Mouse (Mus musculus) limb, embryonic 12.5 days (tissue): ENCODE data around the gene Pglyrp1. TPM values are rescaled to one million over a fixed set of nuclear protein-coding genes. Genes with fewer than 3 reads are reported as not detected.

ENCODE experiments used
- ATAC-seq: fragments of 200-750 bp; cut with Nextera tagmentation; 2 replicates; pipeline ENCODE4 v1.8.0; 2017; ENCODE audit warnings: low read depth, moderate TSS enrichment; ENCODE audit not compliant: insufficient number of reproducible peaks, insufficient read depth, low FRiP score, low TSS enrichment
- H3K27ac ChIP-seq: fragments of 300-500 bp; sonication (generic); 2 replicates; pipeline ENCODE4 v1.5.1; 2016; ENCODE audit warnings: mild to moderate bottlenecking, moderate library complexity
- H3K27me3 ChIP-seq: fragments of 300-500 bp; sonication (generic); 2 replicates; pipeline ENCODE4 v1.6.1; 2016; ENCODE audit warnings: mild to moderate bottlenecking, moderate library complexity
- H3K36me3 ChIP-seq: fragments of 300-500 bp; sonication (generic); 2 replicates; pipeline ENCODE4 v1.6.1; 2016; ENCODE audit warnings: mild to moderate bottlenecking, moderate library complexity
- H3K4me1 ChIP-seq: fragments of 300-500 bp; sonication (generic); replicated peaks from 2 replicates; pipeline ENCODE4 v1.6.1; 2016
- H3K4me2 ChIP-seq: fragments of 300-500 bp; sonication (generic); 2 replicates; pipeline ENCODE4 v1.6.1; 2016; ENCODE audit warnings: mild to moderate bottlenecking, moderate library complexity
- H3K4me3 ChIP-seq: fragments of 300-500 bp; sonication (generic); replicated peaks from 2 replicates; pipeline ENCODE4 v1.5.1; 2016; ENCODE audit warnings: mild to moderate bottlenecking
- H3K9ac ChIP-seq: fragments of 300-500 bp; sonication (generic); replicated peaks from 2 replicates; pipeline ENCODE4 v1.6.1; 2016; ENCODE audit warnings: mild to moderate bottlenecking, moderate library complexity
- H3K9me3 ChIP-seq: fragments of 300-500 bp; sonication (generic); 2 replicates; pipeline ENCODE4 v1.6.1; 2016; ENCODE audit warnings: mild to moderate bottlenecking, moderate library complexity
- WGBS: fragments of 180-500 bp; shearing (Covaris S2); methylation state at CpG from one replicate; pipeline ENCODE4 v1.1.7; 2016; 5-methylcytosine and 5-hydroxymethylcytosine counted together
- polyA plus RNA-seq: library from polyadenylated mRNA; unstranded; fragments of >200 nt; fragmentation: Nextera tagmentation; extraction: Ambion mirVana; gene quantifications from 2 replicates; pipeline ENCODE4 v1.2.1, GENCODE M21; 2016

Pglyrp1 gene
- polyA plus RNA-seq, 1 experiment from 2014 or later: 0.60 TPM

DNA sequence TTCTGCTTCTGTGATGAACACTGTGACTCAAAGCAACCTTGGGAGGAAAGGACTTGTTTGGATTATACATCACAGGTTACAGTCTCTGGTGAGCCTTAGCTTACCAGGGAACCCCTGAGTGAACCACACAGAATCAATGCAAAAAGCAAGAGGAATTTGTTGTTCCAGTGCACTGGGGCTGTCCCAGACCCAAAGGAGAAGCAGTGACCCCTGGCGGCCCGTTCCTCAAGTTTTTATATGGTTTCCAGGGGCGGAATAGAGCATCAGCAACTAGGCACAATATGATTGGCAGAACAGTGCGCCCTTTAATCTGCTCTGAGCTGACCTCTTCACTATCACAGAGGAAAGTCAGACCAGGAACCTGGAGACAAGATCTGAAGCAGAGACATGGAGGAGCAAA is 45.1 kb downstream of the Pglyrp1 start:
- 77% methylated on average over 4 of the region's 4 CpGs for WGBS
- no peak overlapping the region for H3K4me3 ChIP-seq
- no peak overlapping the region for H3K9ac ChIP-seq
- no peaks in the 10 kb centered on the region for H3K9me3 ChIP-seq
- H3K27ac ChIP-seq: no peak overlapping the region
- H3K4me1 ChIP-seq: 0 out of 2 replicates have a peak, but pooled peaks cover under 1% of the 10 kb centered on the region
- no peaks in the 10 kb centered on the region for H3K36me3 ChIP-seq
- ATAC-seq: no peak
- no peak overlapping the region for H3K4me2 ChIP-seq
- H3K27me3 ChIP-seq: peaks cover 16% of the 10 kb centered on the region

GRCm38 (mm10) chr7:18917931-18918330 is 46.8 kb downstream of the Pglyrp1 start:
- H3K27ac ChIP-seq: no peak overlapping the region
- no peaks in the 10 kb centered on the region for H3K9me3 ChIP-seq
- no peaks in the 10 kb centered on the region for H3K36me3 ChIP-seq
- no peak overlapping the region for H3K4me2 ChIP-seq
- ATAC-seq: no peak
- WGBS: 61% methylated on average over 3 of the region's 3 CpGs
- peaks cover 32% of the 10 kb centered on the region for H3K27me3 ChIP-seq
- no peak overlapping the region for H3K9ac ChIP-seq
- no peaks in the 10 kb centered on the region for H3K4me1 ChIP-seq
- H3K4me3 ChIP-seq: no peak overlapping the region

- no peak overlapping the region for H3K27ac ChIP-seq
- H3K36me3 ChIP-seq: no peaks in the 10 kb centered on the region
- no peak overlapping the region for H3K4me3 ChIP-seq
- WGBS: 1% methylated on average over 12 of the region's 12 CpGs
- H3K4me2 ChIP-seq: peak overlapping the region; percentile 31
- no peak for ATAC-seq
- peaks cover 62% of the 10 kb centered on the region for H3K27me3 ChIP-seq
- peaks cover 9% of the 10 kb centered on the region; the same call in 1 of the 2 replicates for H3K4me1 ChIP-seq
- H3K9ac ChIP-seq: no peak overlapping the region
- H3K9me3 ChIP-seq: peaks cover 5% of the 10 kb centered on the region; the same call in 1 of the 2 replicates
Observed at GRCm38 (mm10) chr7:18921069-18921468, 49.9 kb downstream of the Pglyrp1 start.

DNA sequence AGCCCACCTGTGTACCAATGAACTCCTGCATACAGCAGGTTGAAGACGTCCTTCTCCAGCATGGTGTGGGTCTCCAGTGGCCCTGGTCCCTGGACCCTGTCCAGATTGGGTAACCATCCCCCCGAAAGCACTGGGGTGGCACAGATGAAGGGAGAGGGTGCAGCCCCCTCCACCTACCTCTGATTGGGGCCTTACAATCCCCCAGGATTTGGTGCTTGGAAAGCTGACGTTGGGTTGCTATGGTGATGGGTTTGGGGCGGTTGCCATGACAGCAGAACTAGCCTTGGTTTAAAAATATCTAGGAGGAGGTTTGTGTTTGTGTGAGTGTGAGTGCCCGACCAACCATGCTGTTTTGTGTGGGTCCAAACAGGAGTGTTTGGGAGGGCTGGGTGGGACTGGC is 51.7 kb downstream of the Pglyrp1 start:
- Histone ChIP-seq H3K27ac (no peak overlapping the region), H3K4me3 (no peak overlapping the region), H3K9me3 (peaks cover 5% of the 10 kb centered on the region; the same call in 1 of the 2 replicates), H3K9ac (no peak overlapping the region), H3K27me3 (peaks cover 76% of the 10 kb centered on the region), H3K4me1 (peaks cover 13% of the 10 kb centered on the region; the same call in 1 of the 2 replicates), H3K36me3 (no peaks in the 10 kb centered on the region), H3K4me2 (no peak overlapping the region)
- 55% methylated on average over 5 of the region's 5 CpGs for WGBS
- ATAC-seq: no peak

GRCm38 (mm10) chr7:18923267-18923666 is 52.1 kb downstream of the Pglyrp1 start:
- H3K9ac ChIP-seq: no peak overlapping the region
- peaks cover 5% of the 10 kb centered on the region; the same call in 1 of the 2 replicates for H3K9me3 ChIP-seq
- H3K4me3 ChIP-seq: no peak overlapping the region
- peaks cover 13% of the 10 kb centered on the region; the same call in 1 of the 2 replicates for H3K4me1 ChIP-seq
- H3K36me3 ChIP-seq: no peaks in the 10 kb centered on the region
- ATAC-seq: no peak
- no peak overlapping the region for H3K27ac ChIP-seq
- H3K4me2 ChIP-seq: no peak overlapping the region
- 73% methylated on average over 11 of the region's 11 CpGs for WGBS
- peaks cover 78% of the 10 kb centered on the region for H3K27me3 ChIP-seq

GRCm38 (mm10) chr7:18923711-18924191 is 52.6 kb downstream of the Pglyrp1 start:
- WGBS: 30% methylated on average over 4 of the region's 4 CpGs
- Histone ChIP-seq H3K27ac (no peak overlapping the region), H3K9me3 (peaks cover 5% of the 10 kb centered on the region; the same call in 1 of the 2 replicates), H3K36me3 (no peaks in the 10 kb centered on the region), H3K27me3 (peaks cover 81% of the 10 kb centered on the region), H3K4me3 (no peak overlapping the region), H3K9ac (no peak overlapping the region), H3K4me2 (no peak overlapping the region), H3K4me1 (peaks cover 13% of the 10 kb centered on the region; the same call in 1 of the 2 replicates)
- ATAC-seq: no peak

DNA sequence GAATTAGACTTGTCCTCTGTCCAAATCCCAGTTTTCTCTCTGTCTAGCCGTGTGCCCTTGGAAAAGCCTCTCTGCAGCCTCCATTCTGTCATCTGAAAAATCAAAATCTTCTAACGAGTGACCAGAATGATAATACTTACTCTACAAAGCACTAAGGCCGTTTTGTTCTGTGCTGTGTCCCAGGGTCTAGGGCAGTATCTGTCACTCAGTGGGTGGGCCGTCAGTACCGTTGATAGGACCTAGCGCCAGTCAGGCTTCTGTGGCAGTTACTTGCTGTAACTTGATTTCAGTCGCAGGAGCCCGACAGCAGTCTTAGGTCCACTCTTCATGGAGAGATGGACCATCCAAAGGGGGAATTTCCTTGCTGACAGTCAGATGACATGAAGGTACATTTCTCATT is 53.2 kb downstream of the Pglyrp1 start:
- no peak overlapping the region for H3K27ac ChIP-seq
- H3K36me3 ChIP-seq: no peaks in the 10 kb centered on the region
- H3K9ac ChIP-seq: no peak overlapping the region
- WGBS: 19% methylated on average over 8 of the region's 8 CpGs
- H3K4me3 ChIP-seq: no peak overlapping the region
- peaks cover 5% of the 10 kb centered on the region; the same call in 1 of the 2 replicates for H3K9me3 ChIP-seq
- no peak overlapping the region for H3K4me2 ChIP-seq
- H3K27me3 ChIP-seq: peaks cover 87% of the 10 kb centered on the region
- no peak for ATAC-seq
- peaks cover 13% of the 10 kb centered on the region; the same call in 1 of the 2 replicates for H3K4me1 ChIP-seq

- no peak within 1 kb of the TSS for H3K27ac ChIP-seq
- under 1% methylated on average over 30 of the region's 45 CpGs for WGBS
Observed at GRCm38 (mm10) chr7:18925162-18925938, 54.2 kb downstream of the Pglyrp1 start, which contains the start of gene Nova2. Nova2 (plus strand) TSS chr7:18925888.

DNA sequence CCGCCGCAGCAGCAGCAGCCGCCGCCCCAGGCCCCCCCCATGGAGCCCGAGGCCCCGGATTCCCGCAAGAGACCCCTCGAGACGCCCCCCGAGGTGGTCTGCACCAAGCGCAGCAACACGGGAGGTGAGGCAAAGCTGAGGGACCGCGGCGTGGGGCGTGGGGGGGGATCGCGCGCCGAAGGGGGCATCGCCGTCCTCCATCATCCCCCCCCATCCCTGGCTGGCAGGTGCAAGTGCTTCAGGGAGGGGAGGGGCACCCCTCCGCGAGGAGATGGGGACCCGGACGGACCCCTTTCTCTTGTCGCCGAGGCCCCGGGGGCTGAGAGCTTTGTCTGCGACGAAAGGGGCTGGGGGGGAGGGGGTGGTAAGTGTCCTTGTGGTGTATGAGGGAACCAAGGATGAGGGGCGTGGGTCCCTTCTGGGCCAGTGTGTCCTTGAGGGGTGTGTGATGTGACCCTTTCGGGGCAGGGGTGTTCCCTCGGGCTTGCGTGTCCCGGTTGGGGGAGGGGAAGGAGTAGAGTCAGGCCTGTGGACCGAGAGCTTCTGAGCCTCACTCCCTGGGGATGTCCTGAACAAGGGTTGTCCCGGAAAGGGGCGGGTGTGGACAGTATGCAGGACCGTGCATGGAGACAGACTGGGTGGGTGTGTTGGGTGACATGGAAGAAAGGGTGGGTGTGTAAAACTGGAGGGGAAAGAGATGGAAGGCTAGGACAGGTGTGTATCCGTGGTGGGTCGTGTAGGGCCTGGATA is 55.1 kb downstream of the Pglyrp1 start:
- Histone ChIP-seq H3K27me3 (peaks cover 85% of the 10 kb centered on the region), H3K27ac (no peak overlapping the region), H3K4me3 (peak overlapping the region; percentile 51), H3K9me3 (peaks cover 5% of the 10 kb centered on the region; the same call in 1 of the 2 replicates), H3K9ac (peak overlapping the region; percentile 58), H3K36me3 (no peaks in the 10 kb centered on the region), H3K4me1 (peaks cover 13% of the 10 kb centered on the region; the same call in 1 of the 2 replicates), H3K4me2 (peak overlapping the region; percentile 88)
- peak; percentile 62 for ATAC-seq
- WGBS: 3% methylated on average over 26 of the region's 42 CpGs

More at GRCm38 (mm10) chr7:18925162-18925938, 54.2 kb downstream of the Pglyrp1 start, which contains the start of gene Nova2:
- Histone ChIP-seq H3K27me3 (peaks cover 93% of the 10 kb centered on the region), H3K4me1 (peaks cover 13% of the 10 kb centered on the region; the same call in 1 of the 2 replicates), H3K4me2 (peak within 1 kb of the TSS; percentile 88), H3K9me3 (peaks cover 5% of the 10 kb centered on the region; the same call in 1 of the 2 replicates), H3K9ac (peak within 1 kb of the TSS; percentile 58), H3K4me3 (peak within 1 kb of the TSS; percentile 51), H3K36me3 (no peaks in the 10 kb centered on the region)
- peak; percentile 56; the same call in 1 of the 2 replicates for ATAC-seq

GRCm38 (mm10) chr7:18926911-18927310 is 55.8 kb downstream of the Pglyrp1 start:
- ATAC-seq: peak; percentile 5; the same call in 1 of the 2 replicates
- Histone ChIP-seq H3K9ac (no peak overlapping the region), H3K4me1 (peaks cover 13% of the 10 kb centered on the region; the same call in 1 of the 2 replicates), H3K4me2 (peak overlapping the region; percentile 88), H3K27ac (no peak overlapping the region), H3K36me3 (no peaks in the 10 kb centered on the region), H3K4me3 (peak overlapping the region; percentile 51), H3K9me3 (peaks cover 5% of the 10 kb centered on the region; the same call in 1 of the 2 replicates), H3K27me3 (peaks cover 83% of the 10 kb centered on the region)
- WGBS: 51% methylated on average over 6 of the region's 6 CpGs
